Comparison of ENCODE assay signal across 19 mouse cellular contexts in the genomic region with DNA sequence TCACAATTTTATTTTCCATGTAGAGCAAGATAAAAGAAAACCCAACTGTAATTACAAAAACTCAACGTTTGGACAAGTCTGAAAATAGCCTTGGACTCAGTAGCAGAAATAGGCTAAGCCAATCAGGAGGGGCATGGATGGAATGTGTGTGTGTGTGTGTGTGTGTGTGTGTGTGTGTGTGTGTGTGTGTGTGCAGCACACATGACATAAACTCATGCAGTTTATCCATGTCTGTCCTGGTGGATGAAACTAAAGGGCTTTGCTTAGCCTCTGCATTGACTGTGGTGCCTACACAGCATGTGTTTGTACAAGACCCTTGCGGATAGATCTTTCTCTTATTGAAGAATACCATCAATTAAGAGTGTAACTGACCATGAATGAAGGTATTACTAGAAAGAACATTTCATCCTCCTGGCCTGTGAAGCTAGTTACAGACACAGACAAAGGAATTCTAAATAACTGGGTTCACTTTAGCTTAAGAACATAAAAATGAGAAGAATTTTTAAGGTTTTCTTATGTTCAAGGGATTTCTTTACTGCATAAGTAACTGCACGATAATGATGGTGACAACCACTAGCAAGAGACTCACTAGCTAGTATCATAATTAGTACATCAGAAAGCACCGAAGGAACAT.
DNase-seq lines count a peak whose midpoint lies in the region; ATAC-seq and TF ChIP-seq lines count a peak whose summit lies in the region.
"Had no signal": no experiment of that assay in that cellular context is flagged by ENCODE, and none has a peak within 500 bp of the region (broad histone marks: within the 10 kb centered on the region; RNA-seq: fewer than 3 reads in every experiment).

No protein-coding gene starts in this region.

- 44% methylated on average over 4 of the region's 4 CpGs for WGBS in forebrain, embryonic 10.5 days
- WGBS in forebrain, embryonic 11.5 days, result 29% methylated on average over 4 of the region's 4 CpGs
- 14% methylated on average over 4 of the region's 4 CpGs for WGBS in forebrain, postnatal 0 days
- WGBS in midbrain, embryonic 15.5 days, result 25% methylated on average over 4 of the region's 4 CpGs
- 61% methylated on average over 4 of the region's 4 CpGs for whole genome bisulfite sequencing in liver, embryonic 12.5 days (ENCODE audit: insufficient replicate concordance)

- DNase-seq in forebrain, embryonic 10.5 days (ENCODE audit: extremely low spot score, low spot score), result peak; percentile 37
- DNase-seq in forebrain, embryonic 11.5 days (ENCODE audit: low spot score), result peak; percentile 55
- DNase-seq in forebrain, postnatal 0 days, result no peak
- DNase-seq in right cerebral cortex, postnatal 14 days, result no peak
- DNase-seq in spleen, adult 12 weeks (ENCODE audit: low spot score), result no peak
- DNase-seq: adrenal gland, adult 2 months; cerebellum, adult 11-12 months; gastrocnemius, postnatal 25 days; heart, adult 18-20 months; kidney, postnatal 25 days; lung, adult 18-20 months; lung, postnatal 10 days; right cerebral cortex, postnatal 25 days; thymus, postnatal 14 days had no signal

- peak; percentile 79 for ATAC-seq in forebrain, embryonic 11.5 days (replicated peaks; ENCODE audit: low FRiP score)
- ATAC-seq in forebrain, postnatal 0 days, result peak; percentile 21
- peak; percentile 80 for ATAC-seq in midbrain, embryonic 15.5 days (replicated peaks)
- no peak for ATAC-seq in liver, embryonic 12.5 days
- ATAC-seq: intestine, postnatal 0 days had no signal

- no peaks in the 10 kb centered on the region for H3K36me3 ChIP-seq in forebrain, embryonic 10.5 days (replicated peaks)
- no peaks in the 10 kb centered on the region for H3K36me3 ChIP-seq in forebrain, embryonic 11.5 days (ENCODE audit: control insufficient read depth, insufficient read depth, low read length)
- H3K36me3 ChIP-seq in forebrain, postnatal 0 days (ENCODE audit: insufficient read depth), result no peaks in the 10 kb centered on the region
- no peaks in the 10 kb centered on the region for H3K36me3 ChIP-seq in midbrain, embryonic 15.5 days (replicated peaks)
- H3K36me3 ChIP-seq in liver, embryonic 12.5 days, result no peaks in the 10 kb centered on the region
- H3K36me3 ChIP-seq: limb, embryonic 12.5 days had no signal

- H3K4me2 ChIP-seq in forebrain, embryonic 11.5 days (ENCODE audit: low read depth, low read length, severe bottlenecking), result peak overlapping the region; percentile 1; the same call in 1 of the 2 replicates
- H3K4me2 ChIP-seq in forebrain, postnatal 0 days (ENCODE audit: low read depth), result no peak overlapping the region
- H3K4me2 ChIP-seq in midbrain, embryonic 15.5 days, result peak overlapping the region; percentile 34
- no peak overlapping the region for H3K4me2 ChIP-seq in liver, embryonic 12.5 days
- H3K4me2 ChIP-seq: limb, embryonic 12.5 days; liver, embryonic 11.5 days had no signal

- H3K9ac ChIP-seq in forebrain, embryonic 11.5 days (ENCODE audit: low read length), result no peak overlapping the region
- no peak overlapping the region for H3K9ac ChIP-seq in forebrain, postnatal 0 days
- no peak overlapping the region for H3K9ac ChIP-seq in midbrain, embryonic 15.5 days
- H3K9ac ChIP-seq in liver, embryonic 12.5 days, result no peak overlapping the region
- H3K9ac ChIP-seq: limb, embryonic 12.5 days had no signal

- peaks cover 74% of the 10 kb centered on the region for H3K27me3 ChIP-seq in forebrain, embryonic 10.5 days (ENCODE audit: poor library complexity, severe bottlenecking)
- no peaks in the 10 kb centered on the region; the same call in 1 of the 2 replicates for H3K27me3 ChIP-seq in forebrain, embryonic 11.5 days (ENCODE audit: control insufficient read depth, insufficient read depth, low read length)
- H3K27me3 ChIP-seq in forebrain, postnatal 0 days (ENCODE audit: insufficient read depth, low read length), result no peaks in the 10 kb centered on the region
- H3K27me3 ChIP-seq in midbrain, embryonic 15.5 days (replicated peaks), result no peaks in the 10 kb centered on the region
- no peaks in the 10 kb centered on the region for H3K27me3 ChIP-seq in liver, embryonic 12.5 days (replicated peaks)
- H3K27me3 ChIP-seq: limb, embryonic 12.5 days had no signal

- H3K9me3 ChIP-seq in forebrain, embryonic 10.5 days, result peaks cover 6% of the 10 kb centered on the region
- no peaks in the 10 kb centered on the region for H3K9me3 ChIP-seq in forebrain, embryonic 11.5 days (ENCODE audit: control insufficient read depth, low read length)
- no peaks in the 10 kb centered on the region for H3K9me3 ChIP-seq in forebrain, postnatal 0 days (ENCODE audit: low read length)
- no peaks in the 10 kb centered on the region; the same call in 1 of the 2 replicates for H3K9me3 ChIP-seq in midbrain, embryonic 15.5 days
- no peaks in the 10 kb centered on the region for H3K9me3 ChIP-seq in liver, embryonic 12.5 days (replicated peaks)
- H3K9me3 ChIP-seq: limb, embryonic 12.5 days had no signal

- peak overlapping the region; percentile 79 for H3K27ac ChIP-seq in forebrain, embryonic 10.5 days
- peak overlapping the region; percentile 86; the same call in 1 of the 2 replicates for H3K27ac ChIP-seq in forebrain, embryonic 11.5 days (ENCODE audit: low read depth, low read length)
- 0 out of 2 replicates have a peak overlapping the region, but pooled peaks have one; percentile 31 for H3K27ac ChIP-seq in forebrain, postnatal 0 days (ENCODE audit: low read depth, low read length)
- H3K27ac ChIP-seq in midbrain, embryonic 15.5 days, result peak overlapping the region; percentile 75
- H3K27ac ChIP-seq in liver, embryonic 12.5 days, result no peak overlapping the region
- H3K27ac ChIP-seq: limb, embryonic 12.5 days had no signal

- H3K4me1 ChIP-seq in forebrain, embryonic 10.5 days, result peaks cover 32% of the 10 kb centered on the region
- peaks cover 7% of the 10 kb centered on the region; the same call in 1 of the 2 replicates for H3K4me1 ChIP-seq in forebrain, embryonic 11.5 days (replicated peaks; ENCODE audit: control insufficient read depth, insufficient read depth, low read length)
- no peaks in the 10 kb centered on the region for H3K4me1 ChIP-seq in forebrain, postnatal 0 days (ENCODE audit: insufficient read depth)
- H3K4me1 ChIP-seq in midbrain, embryonic 15.5 days, result peaks cover 10% of the 10 kb centered on the region
- H3K4me1 ChIP-seq in liver, embryonic 12.5 days, result no peaks in the 10 kb centered on the region
- H3K4me1 ChIP-seq: limb, embryonic 12.5 days had no signal

- no peak for TF ChIP-seq CTCF in forebrain, postnatal 0 days (IDR thresholded peaks at IDR 0.05; ENCODE audit: low read depth)

- peak overlapping the region; percentile 24; the same call in 1 of the 2 replicates for H3K4me3 ChIP-seq in forebrain, embryonic 10.5 days
- no peak overlapping the region for H3K4me3 ChIP-seq in forebrain, embryonic 11.5 days (ENCODE audit: low read depth, low read length)
- H3K4me3 ChIP-seq in forebrain, postnatal 0 days (ENCODE audit: low read depth, low read length), result no peak overlapping the region
- no peak overlapping the region for H3K4me3 ChIP-seq in midbrain, embryonic 15.5 days
- no peak overlapping the region for H3K4me3 ChIP-seq in liver, embryonic 12.5 days
- H3K4me3 ChIP-seq: limb, embryonic 12.5 days had no signal

Comparison
In these comparisons a context has a peak if more than half of its experiments do, and no peak if none do; other contexts are left out.
1. DNase-seq: peak in forebrain, embryonic 10.5 days (single experiment) and forebrain, embryonic 11.5 days (single experiment); none in forebrain, postnatal 0 days (single experiment), right cerebral cortex, postnatal 14 days (single experiment) and spleen, adult 12 weeks (single experiment).
2. H3K4me2 ChIP-seq: peak in forebrain, embryonic 11.5 days (single experiment) and midbrain, embryonic 15.5 days (single experiment); none in forebrain, postnatal 0 days (single experiment) and liver, embryonic 12.5 days (single experiment).